Mouse (Mus musculus): ENCODE measurements around the gene Slc7a10. TPM values are rescaled to one million over a fixed set of nuclear protein-coding genes. Genes with fewer than 3 reads are reported as not detected.

Gene Slc7a10
- 24.1 and 25.6 TPM in 2 replicates for polyA plus RNA-seq (2015; fragmentation: Nextera tagmentation; extraction: Ambion mirVana)

DNA sequence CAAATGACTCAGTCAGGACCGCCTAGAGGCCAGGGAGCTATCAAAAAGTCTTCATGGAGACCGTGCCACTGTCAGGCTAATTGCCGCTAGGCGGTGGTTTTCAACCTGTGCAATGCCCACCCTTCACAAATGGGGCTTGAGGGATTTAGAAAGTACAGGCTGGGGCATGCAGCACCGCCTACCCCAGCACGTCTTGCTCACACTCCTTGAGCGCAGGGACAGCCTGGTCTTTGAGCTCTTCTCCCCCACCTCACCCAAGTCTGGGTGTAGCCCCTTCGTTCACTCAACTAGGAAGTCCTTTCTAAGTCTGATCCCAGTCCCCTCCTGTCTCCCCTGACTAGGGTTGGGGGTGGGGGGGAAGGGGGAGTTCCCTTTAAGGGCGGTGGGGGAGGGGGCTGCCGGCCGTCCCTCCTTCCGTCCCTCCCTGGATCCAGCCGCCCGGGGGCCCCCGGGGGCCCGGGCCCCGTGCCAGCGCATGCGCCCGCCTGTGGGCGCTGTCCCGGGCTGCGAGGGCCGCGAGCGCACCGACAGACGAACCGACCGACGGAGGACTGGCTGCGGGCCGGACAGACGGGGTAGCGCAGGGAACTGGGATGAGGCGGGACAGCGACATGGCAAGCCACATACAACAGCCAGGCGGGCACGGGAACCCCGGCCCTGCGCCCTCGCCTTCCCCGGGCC is at the start of gene Slc7a10:
Gene Slc7a10, plus strand, starts transcription at position 497 of the 681 bp plus-strand sequence.
- H3K4me3 ChIP-seq (replicated peaks): peak within 1 kb of the TSS; percentile 39
- ATAC-seq (ENCODE audit: low FRiP score): peak; percentile 58
- peak within 1 kb of the TSS; percentile 66 for H3K4me2 ChIP-seq
- peaks cover 20% of the 10 kb centered on the region for H3K4me1 ChIP-seq
- peak within 1 kb of the TSS; percentile 45 for H3K9ac ChIP-seq (replicated peaks)
- under 1% methylated on average over 38 of the region's 43 CpGs for WGBS
- H3K27me3 ChIP-seq (replicated peaks): peaks cover 48% of the 10 kb centered on the region
- H3K36me3 ChIP-seq: no peaks in the 10 kb centered on the region
- no peaks in the 10 kb centered on the region for H3K9me3 ChIP-seq (replicated peaks)
- no peak within 1 kb of the TSS for H3K27ac ChIP-seq (replicated peaks)

GRCm38 (mm10) chr7:35137524-35137923 is 48.7 kb upstream of the Slc7a10 start:
- H3K9me3 ChIP-seq (replicated peaks): no peaks in the 10 kb centered on the region
- no peak overlapping the region for H3K4me3 ChIP-seq (replicated peaks)
- WGBS: 89% methylated on average over 1 of the region's 1 CpGs
- ATAC-seq (ENCODE audit: low FRiP score): no peak
- no peak overlapping the region for H3K27ac ChIP-seq (replicated peaks)
- H3K4me2 ChIP-seq: no peak overlapping the region
- H3K4me1 ChIP-seq: no peaks in the 10 kb centered on the region
- no peaks in the 10 kb centered on the region for H3K27me3 ChIP-seq (replicated peaks)
- H3K9ac ChIP-seq (replicated peaks): no peak overlapping the region
- H3K36me3 ChIP-seq: no peaks in the 10 kb centered on the region

DNA sequence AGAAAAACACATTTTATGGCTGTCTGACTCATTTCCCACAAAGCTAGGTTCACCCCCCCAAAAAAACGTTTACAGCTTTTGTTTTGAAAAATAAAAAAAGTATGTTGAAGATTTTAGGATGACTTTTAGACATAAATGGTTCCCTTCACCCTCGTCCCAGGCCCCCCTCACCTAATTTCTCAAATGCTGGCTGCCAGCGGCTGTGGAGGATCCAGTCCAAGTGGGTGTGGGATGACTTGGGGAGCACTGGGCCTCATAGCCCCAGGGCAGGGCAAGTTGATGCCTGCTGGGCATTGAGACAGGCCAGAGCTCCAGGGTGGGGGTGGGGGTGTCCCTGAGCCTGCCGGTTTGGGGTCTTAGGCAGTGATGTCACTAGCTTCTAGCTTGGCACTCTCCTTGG is 47.7 kb upstream of the Slc7a10 start:
- H3K4me1 ChIP-seq: no peaks in the 10 kb centered on the region
- H3K27me3 ChIP-seq (replicated peaks): no peaks in the 10 kb centered on the region
- ATAC-seq (ENCODE audit: low FRiP score): no peak

DNA sequence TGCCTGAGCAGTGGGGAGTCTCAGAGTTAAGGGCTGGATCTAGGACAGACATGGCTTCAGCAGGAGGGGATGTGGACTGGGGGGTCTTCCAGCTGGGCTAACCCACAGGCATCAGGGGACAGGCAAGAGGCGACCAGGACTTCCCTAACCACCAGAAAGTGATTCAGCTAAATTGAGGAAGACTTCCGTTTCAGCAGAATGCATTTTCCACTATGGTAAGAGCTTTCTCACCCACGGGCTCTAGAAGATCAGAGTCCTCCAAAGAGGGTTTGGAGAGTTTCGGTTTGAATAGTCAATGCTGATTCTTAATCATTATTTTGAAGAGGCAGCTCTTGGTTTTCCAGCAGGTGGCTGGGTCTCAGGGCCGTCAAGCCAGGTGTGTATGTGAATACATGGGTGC is 46.3 kb upstream of the Slc7a10 start:
- WGBS: 86% methylated on average over 5 of the region's 5 CpGs
- no peak overlapping the region for H3K4me2 ChIP-seq
- 0 out of 2 replicates have a peak, but pooled peaks cover under 1% of the 10 kb centered on the region for H3K4me1 ChIP-seq
- no peaks in the 10 kb centered on the region for H3K36me3 ChIP-seq
- no peak overlapping the region for H3K4me3 ChIP-seq (replicated peaks)
- H3K9me3 ChIP-seq (replicated peaks): no peaks in the 10 kb centered on the region
- H3K27ac ChIP-seq (replicated peaks): no peak overlapping the region
- no peak for ATAC-seq (ENCODE audit: low FRiP score)
- H3K9ac ChIP-seq (replicated peaks): no peak overlapping the region
- no peaks in the 10 kb centered on the region for H3K27me3 ChIP-seq (replicated peaks)

More for the DNA sequence above, 47.7 kb upstream of the Slc7a10 start:
- H3K4me2 ChIP-seq: no peak overlapping the region
- H3K27ac ChIP-seq (replicated peaks): no peak overlapping the region
- WGBS: 69% methylated on average over 4 of the region's 4 CpGs
- H3K4me3 ChIP-seq (replicated peaks): no peak overlapping the region
- no peaks in the 10 kb centered on the region for H3K36me3 ChIP-seq
- no peak overlapping the region for H3K9ac ChIP-seq (replicated peaks)
- no peaks in the 10 kb centered on the region for H3K9me3 ChIP-seq (replicated peaks)

DNA sequence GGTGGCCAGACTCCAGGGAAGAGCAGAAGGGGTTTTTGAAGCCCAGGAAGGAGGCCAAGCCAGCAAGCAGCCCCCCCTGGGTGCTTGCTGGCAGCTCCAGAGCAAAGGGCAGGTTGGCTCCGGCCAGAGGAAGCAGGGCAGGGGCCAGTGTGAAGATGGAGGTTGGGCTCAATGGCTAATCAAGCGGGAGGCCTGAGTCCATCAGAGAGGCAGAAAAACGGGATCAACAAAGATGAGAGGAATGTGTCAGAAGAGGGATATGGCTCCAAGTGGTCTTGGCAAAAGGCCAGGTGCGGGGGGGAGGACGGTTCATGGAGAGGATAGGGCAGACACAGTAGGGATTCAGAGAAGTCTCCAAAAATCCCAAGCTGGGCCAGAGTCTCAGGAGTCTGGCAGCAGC is 44.7 kb upstream of the Slc7a10 start:
- Histone ChIP-seq H3K27me3 (replicated peaks) (no peaks in the 10 kb centered on the region), H3K9me3 (replicated peaks) (no peaks in the 10 kb centered on the region), H3K27ac (replicated peaks) (no peak overlapping the region), H3K4me3 (replicated peaks) (no peak overlapping the region), H3K9ac (replicated peaks) (no peak overlapping the region), H3K36me3 (no peaks in the 10 kb centered on the region), H3K4me2 (no peak overlapping the region), H3K4me1 (peaks cover 7% of the 10 kb centered on the region; the same call in 1 of the 2 replicates)
- ATAC-seq (ENCODE audit: low FRiP score): no peak
- 75% methylated on average over 5 of the region's 5 CpGs for WGBS

DNA sequence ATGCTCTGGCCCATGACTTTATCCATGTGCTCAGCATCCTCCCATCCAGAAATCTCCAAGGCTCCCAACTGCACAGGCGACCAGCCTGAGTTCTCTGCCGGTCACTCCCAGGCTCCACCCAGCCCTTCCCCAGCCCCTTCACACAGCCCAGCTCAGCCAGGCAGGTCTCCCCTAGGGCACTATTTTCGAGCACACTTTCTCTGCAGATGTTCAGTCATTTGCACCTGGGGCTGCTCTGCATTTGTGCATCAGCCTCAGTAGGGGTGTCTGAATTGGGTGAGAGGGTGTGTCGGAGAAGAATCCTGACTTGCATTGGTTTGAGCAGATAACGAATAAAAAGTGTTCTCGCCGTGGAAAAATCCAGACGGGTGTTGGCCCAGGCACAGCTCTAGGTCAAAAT is 43.7 kb upstream of the Slc7a10 start:
- Histone ChIP-seq H3K9me3 (replicated peaks) (no peaks in the 10 kb centered on the region), H3K27me3 (replicated peaks) (no peaks in the 10 kb centered on the region), H3K9ac (replicated peaks) (no peak overlapping the region), H3K4me3 (replicated peaks) (no peak overlapping the region), H3K27ac (replicated peaks) (no peak overlapping the region), H3K4me1 (peaks cover 7% of the 10 kb centered on the region; the same call in 1 of the 2 replicates), H3K4me2 (no peak overlapping the region), H3K36me3 (no peaks in the 10 kb centered on the region)
- no peak for ATAC-seq (ENCODE audit: low FRiP score)
- WGBS: 77% methylated on average over 8 of the region's 8 CpGs

GRCm38 (mm10) chr7:35143864-35144618 is 42.1 kb upstream of the Slc7a10 start:
- Histone ChIP-seq H3K27me3 (replicated peaks) (no peaks in the 10 kb centered on the region), H3K36me3 (no peaks in the 10 kb centered on the region), H3K4me2 (no peak overlapping the region), H3K9ac (replicated peaks) (no peak overlapping the region), H3K27ac (replicated peaks) (no peak overlapping the region), H3K4me1 (peaks cover 7% of the 10 kb centered on the region; the same call in 1 of the 2 replicates), H3K9me3 (replicated peaks) (no peaks in the 10 kb centered on the region), H3K4me3 (replicated peaks) (no peak overlapping the region)
- 59% methylated on average over 6 of the region's 6 CpGs for WGBS
- ATAC-seq (ENCODE audit: low FRiP score): no peak

- H3K9ac ChIP-seq (replicated peaks): no peak overlapping the region
- H3K27me3 ChIP-seq (replicated peaks): no peaks in the 10 kb centered on the region
- H3K4me2 ChIP-seq: no peak overlapping the region
- no peak overlapping the region for H3K27ac ChIP-seq (replicated peaks)
- no peaks in the 10 kb centered on the region for H3K9me3 ChIP-seq (replicated peaks)
- peak; percentile 45; the same call in 1 of the 2 replicates for ATAC-seq (ENCODE audit: low FRiP score)
- 78% methylated on average over 9 of the region's 9 CpGs for WGBS
- H3K4me3 ChIP-seq (replicated peaks): no peak overlapping the region
- H3K36me3 ChIP-seq: no peaks in the 10 kb centered on the region
- H3K4me1 ChIP-seq: peaks cover 7% of the 10 kb centered on the region; the same call in 1 of the 2 replicates
Measured at GRCm38 (mm10) chr7:35145068-35145467, 41.1 kb upstream of the Slc7a10 start.

GRCm38 (mm10) chr7:35146269-35146668 is 39.9 kb upstream of the Slc7a10 start:
- H3K4me3 ChIP-seq (replicated peaks): no peak overlapping the region
- peaks cover 7% of the 10 kb centered on the region; the same call in 1 of the 2 replicates for H3K4me1 ChIP-seq
- no peaks in the 10 kb centered on the region for H3K9me3 ChIP-seq (replicated peaks)
- no peaks in the 10 kb centered on the region for H3K27me3 ChIP-seq (replicated peaks)
- no peak for ATAC-seq (ENCODE audit: low FRiP score)
- H3K4me2 ChIP-seq: no peak overlapping the region
- H3K9ac ChIP-seq (replicated peaks): no peak overlapping the region
- no peaks in the 10 kb centered on the region for H3K36me3 ChIP-seq
- 91% methylated on average over 10 of the region's 10 CpGs for WGBS
- H3K27ac ChIP-seq (replicated peaks): no peak overlapping the region

DNA sequence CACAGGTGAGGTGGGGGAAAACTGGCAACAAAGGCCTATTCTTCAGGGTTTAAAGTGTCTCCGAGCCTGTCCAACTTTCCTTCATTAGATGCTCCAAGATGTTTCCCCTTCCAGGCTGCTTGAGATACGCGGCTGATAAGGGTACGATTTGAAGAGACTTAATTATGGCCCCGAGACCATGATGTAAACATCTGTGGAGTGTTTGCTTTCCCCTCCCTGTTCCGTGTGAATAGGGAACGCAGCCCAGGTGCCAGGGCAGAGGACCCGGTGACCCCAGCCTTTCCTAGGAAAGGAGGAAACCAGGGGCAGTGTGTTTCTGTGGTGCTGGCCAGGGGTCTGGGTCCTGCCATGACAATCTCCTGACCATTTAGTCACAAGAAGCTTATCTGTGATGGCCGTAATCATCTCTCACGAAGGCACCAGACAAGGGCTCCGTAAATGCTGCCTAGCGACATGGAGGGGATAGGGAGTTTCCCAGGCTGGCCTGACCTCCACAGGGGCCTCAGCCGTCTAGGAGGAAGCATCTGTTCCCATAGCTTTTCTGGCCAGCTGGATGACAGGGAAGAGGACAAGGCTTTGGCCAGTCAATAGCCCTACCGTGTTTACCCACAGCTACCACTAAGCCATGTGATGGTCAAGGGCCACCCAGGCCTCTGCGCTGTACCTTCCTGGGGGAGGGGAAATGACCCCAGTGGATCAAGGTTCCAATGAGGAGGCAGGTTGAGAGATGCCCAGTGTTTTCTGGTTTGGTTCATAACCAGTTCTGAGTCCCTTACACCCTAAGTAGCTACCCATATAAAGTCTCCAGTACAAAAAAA is 36.4 kb upstream of the Slc7a10 start:
- no peak overlapping the region for H3K4me3 ChIP-seq (replicated peaks)
- ATAC-seq (ENCODE audit: low FRiP score): no peak
- no peaks in the 10 kb centered on the region for H3K36me3 ChIP-seq
- no peak overlapping the region for H3K9ac ChIP-seq (replicated peaks)
- H3K4me2 ChIP-seq: no peak overlapping the region
- no peaks in the 10 kb centered on the region for H3K9me3 ChIP-seq (replicated peaks)
- peaks cover 7% of the 10 kb centered on the region; the same call in 1 of the 2 replicates for H3K4me1 ChIP-seq
- 76% methylated on average over 15 of the region's 15 CpGs for WGBS
- no peak overlapping the region for H3K27ac ChIP-seq (replicated peaks)
- no peaks in the 10 kb centered on the region for H3K27me3 ChIP-seq (replicated peaks)

GRCm38 (mm10) chr7:35150860-35151259 is 35.3 kb upstream of the Slc7a10 start:
- Histone ChIP-seq H3K4me2 (no peak overlapping the region), H3K9me3 (replicated peaks) (no peaks in the 10 kb centered on the region), H3K27ac (replicated peaks) (no peak overlapping the region), H3K4me1 (no peaks in the 10 kb centered on the region), H3K9ac (replicated peaks) (no peak overlapping the region), H3K27me3 (replicated peaks) (no peaks in the 10 kb centered on the region), H3K4me3 (replicated peaks) (no peak overlapping the region), H3K36me3 (no peaks in the 10 kb centered on the region)
- 84% methylated on average over 5 of the region's 5 CpGs for WGBS
- ATAC-seq (ENCODE audit: low FRiP score): no peak
